Mouse (Mus musculus): ENCODE measurements at regions not wholly inside any gene's neighbourhood (a gene's known extent, or its start where the extent isn't known, plus 50 kb on each side); places are given as distances from the start of the nearest gene placed in this dataset.
A peak's percentile ranks its signal among the peaks of the same experiment; 100 is the strongest.

DNA sequence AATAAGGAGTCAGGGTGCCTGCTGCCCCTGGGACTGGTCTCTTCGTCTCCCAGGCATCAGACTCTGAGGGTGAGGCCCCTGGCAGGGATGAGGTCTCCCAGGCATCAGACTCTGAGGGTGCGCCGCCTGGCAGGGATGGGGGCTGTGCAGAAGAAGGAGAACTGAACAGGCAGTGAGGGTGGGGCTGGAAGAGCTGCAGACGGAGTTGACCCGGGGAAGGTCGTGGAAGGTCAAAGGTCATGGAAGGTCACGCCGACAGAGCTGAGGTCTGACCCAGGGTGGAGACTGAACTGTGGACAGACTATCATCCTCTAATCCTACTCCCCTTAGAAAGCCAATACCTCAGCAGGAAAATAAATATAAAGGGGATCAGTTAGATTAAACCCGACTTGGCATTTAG lies 50.6 kb upstream of the Grik3 start:
- ATAC-seq (ENCODE audit: low TSS enrichment), result no peak

GRCm38 (mm10) chr4:125437161-125437822 lies 53.2 kb upstream of the Grik3 start:
- peak; percentile 59; the same call in 1 of the 2 replicates for ATAC-seq (ENCODE audit: low TSS enrichment)

DNA sequence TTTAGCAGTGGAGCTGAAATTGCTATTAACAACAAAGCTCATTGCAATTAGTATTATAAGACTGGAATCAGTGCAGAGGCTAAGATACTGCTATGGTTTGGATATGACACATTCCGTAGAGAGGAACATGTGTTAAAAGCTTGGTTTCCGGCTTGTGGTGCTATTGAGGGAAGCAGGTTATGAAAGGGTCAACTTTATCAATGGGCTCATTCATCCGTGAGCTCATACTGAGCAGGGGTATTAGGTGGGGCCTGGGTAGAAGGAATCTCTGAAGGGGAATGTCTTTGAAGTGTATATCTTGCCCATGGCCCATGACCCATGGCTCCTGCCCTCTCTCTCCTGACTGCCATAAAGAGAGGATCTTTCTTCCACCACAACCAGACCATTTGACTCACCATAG lies 57.0 kb upstream of the Grik3 start:
- ATAC-seq (ENCODE audit: low TSS enrichment), result no peak

DNA sequence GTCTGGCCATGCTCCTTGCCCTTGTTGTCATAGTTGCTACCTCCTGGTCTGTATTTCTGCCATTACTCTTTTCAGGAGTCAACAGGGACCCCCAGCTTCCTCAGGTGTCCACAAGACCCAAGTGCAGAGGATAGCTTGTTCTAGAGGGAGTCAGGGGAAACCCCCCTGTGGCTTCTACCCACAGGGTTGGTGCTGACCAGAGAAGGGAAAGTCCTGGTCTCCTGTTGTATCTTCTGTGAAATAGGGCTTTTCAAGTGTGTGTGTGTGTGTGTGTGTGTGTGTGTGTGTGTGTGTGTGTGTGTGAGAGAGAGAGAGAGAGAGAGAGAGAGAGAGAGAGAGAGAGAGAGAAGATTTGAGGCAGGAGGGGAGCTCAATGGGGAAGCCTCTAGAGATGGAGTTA lies 58.9 kb upstream of the Grik3 start:
- no peak for ATAC-seq (ENCODE audit: low TSS enrichment)

DNA sequence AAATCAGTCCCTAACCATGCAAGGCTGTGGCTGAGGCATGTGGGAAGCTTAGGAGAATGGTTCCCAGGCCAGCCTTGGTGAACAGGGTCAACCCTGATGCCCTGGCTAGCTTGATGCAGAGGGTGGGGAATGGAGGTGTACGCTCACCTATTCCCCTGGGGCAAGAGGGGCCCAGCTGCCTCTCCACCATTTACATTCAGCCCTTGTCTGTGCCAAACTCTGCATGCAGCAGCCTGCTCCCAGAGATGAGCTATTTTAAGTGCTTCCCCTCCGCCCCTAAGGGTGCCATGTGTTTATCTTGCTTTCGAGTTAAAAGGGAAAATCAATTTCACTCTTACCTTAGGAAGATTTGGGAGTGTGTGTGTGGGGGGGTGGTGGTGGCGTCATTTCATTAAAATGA lies 59.7 kb upstream of the Grik3 start:
- ATAC-seq (ENCODE audit: low TSS enrichment), result no peak

- peak; percentile 23; the same call in 1 of the 2 replicates for ATAC-seq (ENCODE audit: low TSS enrichment)
These were observed 61.8 kb upstream of the Grik3 start for GRCm38 (mm10) chr4:125428736-125429135.

DNA sequence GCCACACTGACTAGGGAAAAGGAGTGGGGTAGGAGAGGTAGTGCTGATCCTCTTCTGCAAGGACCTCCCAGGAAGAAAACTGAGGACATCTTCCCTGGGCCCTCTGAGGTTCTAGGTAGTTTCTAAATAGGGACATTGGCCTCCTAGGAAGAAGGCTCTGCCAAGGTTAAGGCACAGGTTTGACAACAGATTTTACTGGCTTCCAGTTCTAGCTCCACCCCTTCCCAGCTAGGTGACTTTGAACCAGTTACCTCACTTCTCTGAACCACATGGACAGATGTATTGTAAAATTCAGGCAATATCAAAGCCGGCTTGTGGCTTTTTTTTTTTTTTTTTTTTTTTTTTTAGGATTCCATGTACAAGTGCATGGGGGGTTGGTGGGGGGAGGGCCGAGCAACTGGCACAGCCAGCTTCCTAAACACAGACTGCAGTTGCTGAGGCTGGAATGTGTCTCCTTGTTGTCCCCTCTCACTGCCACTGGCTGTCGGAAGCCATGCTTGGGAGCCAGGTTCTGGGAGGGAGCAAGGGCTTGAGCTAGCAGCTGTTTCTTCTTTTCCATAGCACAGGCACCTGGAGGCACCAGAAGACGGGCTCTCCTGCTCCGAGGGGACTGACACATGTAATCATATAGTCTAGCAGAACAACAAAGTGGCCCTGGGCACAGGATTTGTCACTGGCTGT lies 69.8 kb upstream of the Grik3 start:
- no peak for ATAC-seq (ENCODE audit: low TSS enrichment)

- ATAC-seq (ENCODE audit: low TSS enrichment), result peak; percentile 70
These were observed 70.8 kb upstream of the Grik3 start for GRCm38 (mm10) chr4:125419491-125420255.

GRCm38 (mm10) chr4:125415308-125415707 lies 75.2 kb upstream of the Grik3 start:
- ATAC-seq (ENCODE audit: low TSS enrichment), result no peak

GRCm38 (mm10) chr4:125413833-125414719 lies 76.4 kb upstream of the Grik3 start:
- peak; percentile 94 for ATAC-seq (ENCODE audit: low TSS enrichment)

- ATAC-seq (ENCODE audit: low TSS enrichment), result no peak
These were observed 79.6 kb upstream of the Grik3 start for GRCm38 (mm10) chr4:125410736-125411441.

DNA sequence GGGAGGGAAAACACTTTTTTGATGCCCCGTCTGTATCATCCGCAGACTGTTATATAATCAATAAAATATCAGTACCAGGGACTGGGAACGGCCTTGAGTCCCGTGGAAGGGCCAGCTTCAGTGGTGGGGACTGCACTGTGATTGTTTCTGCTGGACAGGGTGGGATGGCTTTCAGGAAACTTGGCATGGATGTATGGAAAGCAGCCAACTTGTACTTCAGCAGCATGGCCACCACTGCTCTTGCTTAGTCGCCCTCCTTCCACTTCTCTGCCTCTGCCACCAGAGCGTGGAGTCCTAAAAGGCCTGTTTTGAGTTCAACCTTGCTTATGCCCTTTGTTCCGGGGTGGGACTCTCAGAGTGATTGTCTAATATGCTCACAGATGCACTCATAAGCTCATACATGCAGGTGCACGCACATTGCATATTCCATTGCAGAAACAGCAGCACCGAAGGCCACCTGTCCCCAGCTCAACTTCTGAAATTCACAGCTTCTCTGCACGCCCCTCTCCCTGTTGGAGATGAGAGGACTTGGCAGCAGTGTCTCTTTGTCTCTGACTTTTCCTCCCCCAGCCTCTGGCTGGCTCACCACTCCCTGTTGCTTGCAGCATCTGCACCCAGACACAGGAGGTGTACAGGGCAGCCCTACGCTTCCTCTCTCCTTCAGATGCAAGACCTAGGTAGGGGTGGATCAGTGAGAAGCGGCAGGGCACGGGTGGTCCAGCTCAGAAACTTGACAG lies 91.0 kb upstream of the Grik3 start:
- ATAC-seq (ENCODE audit: low TSS enrichment), result no peak

DNA sequence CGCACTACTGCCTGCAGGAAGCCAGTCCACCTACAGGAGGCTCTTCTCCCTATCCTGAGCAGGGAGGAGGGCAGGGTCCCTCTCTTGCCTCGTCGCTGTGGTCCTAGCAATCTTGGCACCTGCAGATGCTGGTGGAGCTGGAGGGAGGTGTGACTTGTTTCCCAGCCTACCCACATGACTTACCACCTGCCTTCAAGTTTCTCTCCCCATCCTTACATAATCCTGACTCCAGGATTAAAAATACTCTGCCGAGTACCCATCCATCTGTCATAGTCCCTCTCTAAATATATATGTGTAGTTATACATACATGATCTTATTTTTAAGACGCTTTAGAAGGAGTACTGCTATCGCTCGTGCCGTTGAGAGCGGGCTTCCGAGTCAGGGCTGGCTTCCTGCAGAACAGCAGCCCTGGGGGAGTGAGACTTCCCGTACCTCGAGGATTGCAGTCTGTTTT lies 93.5 kb upstream of the Grik3 start:
- peak; percentile 82 for ATAC-seq (ENCODE audit: low TSS enrichment)

DNA sequence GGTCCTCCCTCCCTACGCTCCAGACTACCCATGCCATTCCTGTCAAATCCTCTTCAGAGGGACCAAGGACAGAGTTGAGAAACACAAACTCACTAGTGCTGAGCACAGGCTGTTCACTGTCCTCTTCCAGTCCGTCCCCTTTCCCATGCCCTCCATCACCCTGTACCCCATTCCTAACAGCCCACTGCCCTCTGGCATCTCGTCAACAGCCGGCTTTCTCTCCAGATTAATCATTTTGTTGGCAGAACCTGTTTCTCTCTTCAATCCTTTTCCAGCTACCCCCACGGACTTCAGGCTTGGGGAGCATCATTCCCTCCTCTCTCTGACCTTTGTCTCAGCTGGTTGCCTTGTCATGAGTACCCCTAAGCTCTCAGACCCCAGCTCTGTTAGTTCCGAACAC lies 99.2 kb upstream of the Grik3 start:
- no peak for ATAC-seq (ENCODE audit: low TSS enrichment)

GRCm38 (mm10) chr4:125385811-125386210 lies 104.7 kb upstream of the Grik3 start:
- no peak for ATAC-seq (ENCODE audit: low TSS enrichment)

DNA sequence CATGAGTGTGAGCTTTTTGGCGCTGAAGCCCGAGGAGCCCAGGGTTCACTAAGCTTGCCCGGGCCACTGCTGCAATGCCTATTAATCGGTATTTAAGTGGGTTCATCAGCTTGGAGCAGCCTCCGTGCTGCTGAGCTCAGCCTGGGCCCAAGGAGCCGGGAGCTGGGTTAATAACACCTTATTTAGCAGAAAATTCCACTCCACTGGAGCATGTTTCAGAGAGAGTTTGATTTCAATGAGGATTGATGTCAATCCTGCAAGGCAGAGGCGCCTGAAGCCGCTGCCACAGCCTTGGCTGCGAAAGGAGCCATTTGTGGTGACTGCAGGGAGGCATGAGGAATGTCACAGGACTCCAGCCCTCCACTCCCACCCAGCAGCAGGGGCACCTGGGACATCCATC lies 126.5 kb upstream of the Grik3 start:
- ATAC-seq (ENCODE audit: low TSS enrichment), result no peak

GRCm38 (mm10) chr4:125361611-125362520 lies 128.6 kb upstream of the Grik3 start:
- ATAC-seq (ENCODE audit: low TSS enrichment), result no peak

DNA sequence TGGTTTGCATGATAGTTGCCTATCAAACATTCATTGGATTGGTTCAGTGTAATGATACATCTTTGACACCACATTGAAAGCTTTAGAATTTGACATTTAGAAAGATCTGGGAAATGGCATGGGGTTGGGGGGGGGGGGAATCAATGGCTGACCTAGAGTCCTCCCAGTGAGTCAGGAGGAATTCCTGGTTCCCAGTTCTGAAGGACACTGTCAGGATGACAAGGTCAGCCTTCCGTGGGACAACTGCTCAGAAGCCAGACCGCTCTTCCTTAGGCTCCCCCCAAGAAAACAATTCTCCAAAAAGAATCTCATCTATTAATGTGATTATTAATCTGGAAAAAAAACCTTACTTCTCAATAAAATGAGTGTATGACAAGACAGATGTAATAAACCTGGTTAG lies 132.1 kb upstream of the Grik3 start:
- no peak for ATAC-seq (ENCODE audit: low TSS enrichment)

GRCm38 (mm10) chr4:125356441-125356840 lies 134.1 kb upstream of the Grik3 start:
- no peak for ATAC-seq (ENCODE audit: low TSS enrichment)

Measured in frontal cortex, adult (tissue).